Mouse (Mus musculus): ENCODE results near the gene Cd209e. TPM values are rescaled to one million over a fixed set of nuclear protein-coding genes. Genes with fewer than 3 reads are reported as not detected.
"Not testable (repeated sequence)": the region's sequence is repeated elsewhere in the genome, so short reads cannot be mapped to it uniquely, and the experiment has no call there.

Cd209e gene
- not detected in 2 replicates for total RNA-seq (2021)
- long read RNA-seq, experiment 1, result 0 reads
- long read RNA-seq, experiment 2, result 0 reads

GRCm38 (mm10) chr8:3854209-3854608 lies at the start of gene Cd209e:
TSS of gene Cd209e (minus strand) at chr8:3854309.
- DNase-seq, result no peak

- no peak for DNase-seq
These were observed 24.3 kb upstream of the Cd209e start, which contains the start of gene Cd209d for GRCm38 (mm10) chr8:3878455-3878854. TSS of gene Cd209d (minus strand) at chr8:3878555.

- DNase-seq, result no peak
These were observed 22.0 kb upstream of the Cd209e start for GRCm38 (mm10) chr8:3876121-3876520.

- not testable (repeated sequence) for DNase-seq
These were observed 8.6 kb upstream of the Cd209e start for GRCm38 (mm10) chr8:3862736-3863135.

GRCm38 (mm10) chr8:3803091-3803490 lies 51.0 kb downstream of the Cd209e start:
- peak; percentile 30 for DNase-seq

Other genes with a start within 250 kb of the Cd209e start
- gene Xab2, start 233.0 kb downstream of the Cd209e start, total RNA-seq (2021), result 31.5 and 38.2 TPM in 2 replicates
- 121 TPM in 2 replicates for gene Pet100, start 232.8 kb downstream of the Cd209e start, total RNA-seq (2021)
- not detected in 2 replicates for gene Pcp2, start 228.8 kb downstream of the Cd209e start, total RNA-seq (2021)
- 79.6 and 116 TPM in 2 replicates for gene Stxbp2, start 223.4 kb downstream of the Cd209e start, total RNA-seq (2021)
- 9.5 and 19.9 TPM in 2 replicates for gene Retn, start 198.5 kb downstream of the Cd209e start, total RNA-seq (2021)
- 0.37 and 0.75 TPM in 2 replicates for gene Mcemp1, start 188.6 kb downstream of the Cd209e start, total RNA-seq (2021)
- 26.9 and 29.5 TPM in 2 replicates for gene Fcor, start 181.9 kb downstream of the Cd209e start, total RNA-seq (2021)
- gene Trappc5, start 178.0 kb downstream of the Cd209e start, total RNA-seq (2021), result 19.6 and 22.0 TPM in 2 replicates
- 0.63 and 11.8 TPM in 2 replicates for gene Fcer2a, start 160.1 kb downstream of the Cd209e start, total RNA-seq (2021)
- 2.6 and 7.4 TPM in 2 replicates for gene Clec4g, start 133.7 kb downstream of the Cd209e start, total RNA-seq (2021)
- gene Cd209a, start 105.3 kb downstream of the Cd209e start, total RNA-seq (2021), result 0.52 and 0.94 TPM in 2 replicates
- gene Cd209d, start 24.2 kb upstream of the Cd209e start, total RNA-seq (2021), result 0.63 and 1.5 TPM in 2 replicates
- gene Cd209b, start 72.5 kb upstream of the Cd209e start, total RNA-seq (2021), result 1.7 and 18.9 TPM in 2 replicates
- 0.44 TPM in 1 of 2 replicates, not detected in the other for gene Cd209c, start 100.4 kb upstream of the Cd209e start, total RNA-seq (2021)

Measured in adrenal gland, postnatal 14 days (tissue).